Mouse (Mus musculus) thymus, adult 2 months (tissue): ENCODE measurements around the gene Il9.

Experiments
- CTCF ChIP-seq: fragments of 200-500 bp; IDR thresholded peaks from 2 replicates; pipeline ENCODE4 v1.5.1; 2012; ENCODE audit warnings: mild to moderate bottlenecking, control low read depth, low read length, moderate library complexity, borderline replicate concordance; ENCODE audit not compliant: control insufficient read depth, poor library complexity, insufficient read depth; ENCODE audit errors: extremely low read depth
- POLR2A ChIP-seq: fragments of 200-500 bp; IDR thresholded peaks from 2 replicates; pipeline ENCODE4 v1.6.1; 2012; ENCODE audit warnings: mild to moderate bottlenecking, low read length, control low read depth, moderate library complexity; ENCODE audit not compliant: control insufficient read depth, poor library complexity, insufficient read depth; ENCODE audit errors: extremely low read depth

DNA sequence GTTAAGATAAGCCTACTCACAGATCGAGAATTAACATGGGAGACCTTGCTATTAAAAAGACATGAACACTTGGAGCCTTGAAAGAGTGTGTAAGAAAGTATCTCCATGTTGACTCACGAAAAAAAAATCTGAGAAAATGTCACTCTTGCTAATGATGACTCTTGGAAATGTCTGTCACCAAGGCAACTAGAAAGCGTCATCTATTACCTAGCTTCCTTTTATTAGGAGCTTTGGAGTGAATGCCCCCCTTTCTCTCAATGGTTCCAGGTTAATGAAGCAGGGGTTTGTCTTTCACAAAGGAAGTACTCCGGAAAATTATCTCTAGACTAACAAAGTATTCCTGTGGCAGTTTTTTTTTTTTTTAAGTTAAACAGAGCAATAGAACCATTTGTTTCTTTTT, 34.3 kb upstream of the Il9 start:
- TF ChIP-seq CTCF (no peak), POLR2A (no peak)
